Mouse (Mus musculus): ENCODE measurements around the gene Pdcd4. TPM values are rescaled to one million over a fixed set of nuclear protein-coding genes. Genes with fewer than 3 reads are reported as not detected.

The Pdcd4 gene
- polyA plus RNA-seq, 1 experiment = 2.4 TPM

GRCm38 (mm10) chr19:53872994-53873713, 18.9 kb upstream of the Pdcd4 start:
- Histone ChIP-seq H3K36me3 (ENCODE audit: control insufficient read depth, insufficient read depth) (no peaks in the 10 kb centered on the region), H3ac (ENCODE audit: control insufficient read depth, insufficient read length, low read depth) (no peak overlapping the region), H3K4me3 (ENCODE audit: insufficient read depth, poor library complexity, severe bottlenecking) (no peak overlapping the region), H3K79me2 (ENCODE audit: control insufficient read depth, insufficient read depth) (no peaks in the 10 kb centered on the region), H3K79me3 (ENCODE audit: low read depth) (no peaks in the 10 kb centered on the region), H3K27me3 (ENCODE audit: control insufficient read depth, insufficient read depth, insufficient read length) (no peaks in the 10 kb centered on the region)
- TF ChIP-seq FOSL1 (IDR thresholded peaks at IDR 0.05; ENCODE audit: insufficient read depth, low read length, poor library complexity, severe bottlenecking) (no peak), USF1 (IDR thresholded peaks at IDR 0.05; ENCODE audit: low read depth) (no peak), MYOD1 (IDR thresholded peaks at IDR 0.05; ENCODE audit: control insufficient read depth, insufficient read length, low read depth) (no peak), MYOG (IDR thresholded peaks at IDR 0.05; ENCODE audit: control insufficient read depth, extremely low read depth, insufficient read length) (no peak), CEBPB (IDR thresholded peaks at IDR 0.05; ENCODE audit: low read depth) (no peak), CTCF (IDR thresholded peaks at IDR 0.05; ENCODE audit: control insufficient read depth, insufficient read depth, insufficient read length) (no peak), MAX (IDR thresholded peaks at IDR 0.05) (no peak)

GRCm38 (mm10) chr19:53875246-53875645, 16.8 kb upstream of the Pdcd4 start:
- TF ChIP-seq CEBPB (IDR thresholded peaks at IDR 0.05; ENCODE audit: low read depth) (no peak), CTCF (IDR thresholded peaks at IDR 0.05; ENCODE audit: control insufficient read depth, insufficient read depth, insufficient read length) (no peak), USF1 (IDR thresholded peaks at IDR 0.05; ENCODE audit: low read depth) (no peak), MYOD1 (IDR thresholded peaks at IDR 0.05; ENCODE audit: control insufficient read depth, insufficient read length, low read depth) (no peak), MAX (IDR thresholded peaks at IDR 0.05) (no peak), FOSL1 (IDR thresholded peaks at IDR 0.05; ENCODE audit: insufficient read depth, low read length, poor library complexity, severe bottlenecking) (no peak), MYOG (IDR thresholded peaks at IDR 0.05; ENCODE audit: control insufficient read depth, extremely low read depth, insufficient read length) (no peak)

GRCm38 (mm10) chr19:53877779-53878178, 14.3 kb upstream of the Pdcd4 start:
- Histone ChIP-seq H3K27me3 (ENCODE audit: control insufficient read depth, insufficient read depth, insufficient read length) (no peaks in the 10 kb centered on the region), H3K79me2 (ENCODE audit: control insufficient read depth, insufficient read depth) (no peaks in the 10 kb centered on the region), H3K79me3 (ENCODE audit: low read depth) (no peaks in the 10 kb centered on the region), H3K4me3 (ENCODE audit: insufficient read depth, poor library complexity, severe bottlenecking) (no peak overlapping the region), H3ac (ENCODE audit: control insufficient read depth, insufficient read length, low read depth) (no peak overlapping the region), H3K36me3 (ENCODE audit: control insufficient read depth, insufficient read depth) (no peaks in the 10 kb centered on the region)
- TF ChIP-seq USF1 (IDR thresholded peaks at IDR 0.05; ENCODE audit: low read depth) (no peak), CTCF (IDR thresholded peaks at IDR 0.05; ENCODE audit: control insufficient read depth, insufficient read depth, insufficient read length) (no peak), CEBPB (IDR thresholded peaks at IDR 0.05; ENCODE audit: low read depth) (no peak), MYOG (IDR thresholded peaks at IDR 0.05; ENCODE audit: control insufficient read depth, extremely low read depth, insufficient read length) (no peak)

More at GRCm38 (mm10) chr19:53875246-53875645, 16.8 kb upstream of the Pdcd4 start:
- Histone ChIP-seq H3ac (ENCODE audit: control insufficient read depth, insufficient read length, low read depth) (no peak overlapping the region), H3K36me3 (ENCODE audit: control insufficient read depth, insufficient read depth) (no peaks in the 10 kb centered on the region), H3K4me3 (ENCODE audit: insufficient read depth, poor library complexity, severe bottlenecking) (no peak overlapping the region), H3K79me3 (ENCODE audit: low read depth) (no peaks in the 10 kb centered on the region), H3K79me2 (ENCODE audit: control insufficient read depth, insufficient read depth) (no peaks in the 10 kb centered on the region), H3K27me3 (ENCODE audit: control insufficient read depth, insufficient read depth, insufficient read length) (no peaks in the 10 kb centered on the region)

GRCm38 (mm10) chr19:53880460-53880859, 11.6 kb upstream of the Pdcd4 start:
- Histone ChIP-seq H3K4me3 (ENCODE audit: insufficient read depth, poor library complexity, severe bottlenecking) (no peak overlapping the region), H3K36me3 (ENCODE audit: control insufficient read depth, insufficient read depth) (no peaks in the 10 kb centered on the region), H3K27me3 (ENCODE audit: control insufficient read depth, insufficient read depth, insufficient read length) (no peaks in the 10 kb centered on the region), H3K79me2 (ENCODE audit: control insufficient read depth, insufficient read depth) (no peaks in the 10 kb centered on the region), H3K79me3 (ENCODE audit: low read depth) (no peaks in the 10 kb centered on the region), H3ac (ENCODE audit: control insufficient read depth, insufficient read length, low read depth) (no peak overlapping the region)
- TF ChIP-seq MAX (IDR thresholded peaks at IDR 0.05) = no peak
- TF ChIP-seq USF1 (IDR thresholded peaks at IDR 0.05; ENCODE audit: low read depth) = no peak

DNA sequence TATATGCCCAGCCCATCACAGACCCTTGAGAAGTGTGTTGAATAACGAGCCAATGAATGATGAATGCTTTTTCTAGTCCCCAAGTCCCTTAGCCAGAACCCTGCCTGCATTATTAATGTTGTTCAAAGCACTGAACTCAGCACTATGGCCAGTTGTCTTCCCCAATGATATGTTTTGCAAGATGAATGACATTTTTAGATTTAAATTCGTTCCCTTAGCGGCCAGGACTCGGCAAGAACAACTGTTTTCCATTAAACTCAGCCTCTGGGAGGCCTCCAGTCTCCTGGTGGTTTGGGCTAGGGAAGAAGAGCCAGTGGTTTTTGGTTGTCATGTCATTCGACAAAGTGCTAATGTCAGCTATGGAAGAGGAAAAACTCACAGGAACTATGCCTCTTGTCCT, 10.2 kb upstream of the Pdcd4 start:
- no peak overlapping the region for H3K4me3 ChIP-seq (ENCODE audit: insufficient read depth, poor library complexity, severe bottlenecking)
- H3K79me2 ChIP-seq (ENCODE audit: control insufficient read depth, insufficient read depth) = no peaks in the 10 kb centered on the region
- no peak overlapping the region for H3ac ChIP-seq (ENCODE audit: control insufficient read depth, insufficient read length, low read depth)
- no peaks in the 10 kb centered on the region for H3K36me3 ChIP-seq (ENCODE audit: control insufficient read depth, insufficient read depth)
- no peaks in the 10 kb centered on the region for H3K79me3 ChIP-seq (ENCODE audit: low read depth)
- H3K27me3 ChIP-seq (ENCODE audit: control insufficient read depth, insufficient read depth, insufficient read length) = no peaks in the 10 kb centered on the region
- TF ChIP-seq FOSL1 (IDR thresholded peaks at IDR 0.05; ENCODE audit: insufficient read depth, low read length, poor library complexity, severe bottlenecking) (no peak), CTCF (IDR thresholded peaks at IDR 0.05; ENCODE audit: control insufficient read depth, insufficient read depth, insufficient read length) (no peak), CEBPB (IDR thresholded peaks at IDR 0.05; ENCODE audit: low read depth) (no peak), MYOG (IDR thresholded peaks at IDR 0.05; ENCODE audit: control insufficient read depth, extremely low read depth, insufficient read length) (no peak), USF1 (IDR thresholded peaks at IDR 0.05; ENCODE audit: low read depth) (no peak), MYOD1 (IDR thresholded peaks at IDR 0.05; ENCODE audit: control insufficient read depth, insufficient read length, low read depth) (no peak), MAX (IDR thresholded peaks at IDR 0.05) (no peak)

DNA sequence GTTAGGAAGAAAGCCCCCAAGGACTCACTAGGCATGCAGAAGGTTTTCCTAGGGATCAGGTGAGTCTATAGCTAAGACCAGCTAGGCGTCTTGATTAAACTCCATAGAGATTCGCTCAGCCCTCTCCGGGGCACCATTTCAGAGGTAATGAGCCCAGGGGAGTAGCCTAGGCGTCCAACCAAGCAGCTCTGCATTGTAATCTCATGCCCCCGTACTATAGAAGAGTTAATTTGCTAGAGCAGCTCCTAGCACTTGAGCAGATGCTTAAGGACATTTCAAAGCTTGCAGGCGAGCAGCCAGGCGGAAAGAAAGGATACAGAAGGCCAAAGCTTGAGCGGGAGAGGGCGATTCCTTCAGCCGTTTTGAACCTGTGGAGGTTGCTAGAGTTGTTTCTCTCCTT, 6.6 kb upstream of the Pdcd4 start:
- Histone ChIP-seq H3K79me2 (ENCODE audit: control insufficient read depth, insufficient read depth) (no peaks in the 10 kb centered on the region), H3K79me3 (ENCODE audit: low read depth) (no peaks in the 10 kb centered on the region), H3K36me3 (ENCODE audit: control insufficient read depth, insufficient read depth) (no peaks in the 10 kb centered on the region), H3K27me3 (ENCODE audit: control insufficient read depth, insufficient read depth, insufficient read length) (no peaks in the 10 kb centered on the region), H3ac (ENCODE audit: control insufficient read depth, insufficient read length, low read depth) (no peak overlapping the region), H3K4me3 (ENCODE audit: insufficient read depth, poor library complexity, severe bottlenecking) (no peak overlapping the region)
- TF ChIP-seq FOSL1 (IDR thresholded peaks at IDR 0.05; ENCODE audit: insufficient read depth, low read length, poor library complexity, severe bottlenecking) = no peak
- TF ChIP-seq CEBPB (IDR thresholded peaks at IDR 0.05; ENCODE audit: low read depth) = no peak
- TF ChIP-seq MYOG (IDR thresholded peaks at IDR 0.05; ENCODE audit: control insufficient read depth, extremely low read depth, insufficient read length) = no peak
- TF ChIP-seq MAX (IDR thresholded peaks at IDR 0.05) = no peak
- TF ChIP-seq MYOD1 (IDR thresholded peaks at IDR 0.05; ENCODE audit: control insufficient read depth, insufficient read length, low read depth) = no peak
- TF ChIP-seq USF1 (IDR thresholded peaks at IDR 0.05; ENCODE audit: low read depth) = no peak
- TF ChIP-seq CTCF (IDR thresholded peaks at IDR 0.05; ENCODE audit: control insufficient read depth, insufficient read depth, insufficient read length) = no peak
